Mouse (Mus musculus): ENCODE measurements around the gene Abtb2. TPM values are rescaled to one million over a fixed set of nuclear protein-coding genes. Genes with fewer than 3 reads are reported as not detected.

Gene Abtb2
- polyA plus RNA-seq, 1 experiment from 2014 or later = 10.5 TPM

- no peak overlapping the region for H3K4me2 ChIP-seq (replicated peaks)
- WGBS = 37% methylated on average over 2 of the region's 2 CpGs
- no peak overlapping the region for H3K9ac ChIP-seq
- H3K4me1 ChIP-seq (replicated peaks; ENCODE audit: control insufficient read depth, insufficient read depth, low read length) = peaks cover 36% of the 10 kb centered on the region
- no peak overlapping the region for H3K27ac ChIP-seq
- no peaks in the 10 kb centered on the region for H3K9me3 ChIP-seq (ENCODE audit: control insufficient read depth, low read length)
- DNase-seq (ENCODE audit: low spot score) = no peak
- no peak for ATAC-seq (ENCODE audit: low FRiP score)
- H3K4me3 ChIP-seq (replicated peaks; ENCODE audit: low read length) = no peak overlapping the region
- 0 out of 2 replicates have a peak, but pooled peaks cover 4% of the 10 kb centered on the region for H3K27me3 ChIP-seq (ENCODE audit: control insufficient read depth, insufficient read depth, low read length)
- H3K36me3 ChIP-seq (replicated peaks; ENCODE audit: control insufficient read depth, insufficient read depth) = no peaks in the 10 kb centered on the region
Measured at GRCm38 (mm10) chr2:103639701-103640100, 73.6 kb downstream of the Abtb2 start.

- Histone ChIP-seq H3K36me3 (replicated peaks; ENCODE audit: control insufficient read depth, insufficient read depth) (no peaks in the 10 kb centered on the region), H3K27me3 (ENCODE audit: control insufficient read depth, insufficient read depth, low read length) (0 out of 2 replicates have a peak, but pooled peaks cover 4% of the 10 kb centered on the region)
- no peak for ATAC-seq (ENCODE audit: low FRiP score)
Measured at GRCm38 (mm10) chr2:103640861-103641260, 74.8 kb downstream of the Abtb2 start.

DNA sequence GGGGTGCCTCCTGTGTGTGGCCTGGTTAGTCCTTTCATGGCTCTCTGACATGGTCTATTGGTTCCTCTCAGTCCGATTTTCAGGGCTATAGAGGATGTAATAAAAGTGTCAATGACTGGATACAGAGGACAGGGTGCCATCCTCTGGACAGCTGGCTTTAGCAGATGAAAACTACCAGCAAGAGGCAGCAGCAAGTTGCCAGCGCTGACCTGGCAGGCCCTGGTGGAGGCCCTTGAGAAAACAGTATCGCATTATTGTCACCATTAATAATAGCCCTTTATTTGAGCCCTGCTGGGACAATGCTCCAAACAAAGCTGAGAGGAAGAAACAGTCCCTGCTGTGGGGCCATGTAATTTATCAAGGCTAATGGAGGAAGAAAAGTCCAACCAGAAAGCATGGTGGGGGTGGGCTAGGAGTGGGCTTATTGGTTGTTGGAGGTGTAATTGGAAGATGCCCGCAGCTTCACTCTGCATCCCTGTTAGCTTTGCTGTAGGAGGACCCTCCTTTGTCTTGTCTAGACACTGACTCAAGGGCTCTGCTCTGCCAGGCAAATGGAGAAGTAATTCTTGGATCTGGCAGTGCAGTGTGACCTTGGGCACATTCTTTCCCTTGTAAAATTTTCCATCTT lies 77.6 kb downstream of the Abtb2 start:
- no peaks in the 10 kb centered on the region for H3K9me3 ChIP-seq (ENCODE audit: control insufficient read depth, low read length)
- 0 out of 2 replicates have a peak, but pooled peaks cover 4% of the 10 kb centered on the region for H3K27me3 ChIP-seq (ENCODE audit: control insufficient read depth, insufficient read depth, low read length)
- H3K4me1 ChIP-seq (replicated peaks; ENCODE audit: control insufficient read depth, insufficient read depth, low read length) = peaks cover 26% of the 10 kb centered on the region
- no peak overlapping the region for H3K9ac ChIP-seq
- peak overlapping the region; percentile 58; the same call in 1 of the 2 replicates for H3K27ac ChIP-seq
- WGBS = 6% methylated on average over 4 of the region's 4 CpGs
- H3K4me2 ChIP-seq (replicated peaks) = no peak overlapping the region
- ATAC-seq (ENCODE audit: low FRiP score) (peak; percentile 68), DNase-seq (ENCODE audit: low spot score) (no peak)
- no peaks in the 10 kb centered on the region for H3K36me3 ChIP-seq (replicated peaks; ENCODE audit: control insufficient read depth, insufficient read depth)
- no peak overlapping the region for H3K4me3 ChIP-seq (replicated peaks; ENCODE audit: low read length)

More at GRCm38 (mm10) chr2:103640861-103641260, 74.8 kb downstream of the Abtb2 start:
- Histone ChIP-seq H3K9ac (no peak overlapping the region), H3K27ac (no peak overlapping the region), H3K4me1 (replicated peaks; ENCODE audit: control insufficient read depth, insufficient read depth, low read length) (peaks cover 37% of the 10 kb centered on the region), H3K9me3 (ENCODE audit: control insufficient read depth, low read length) (no peaks in the 10 kb centered on the region), H3K4me3 (replicated peaks; ENCODE audit: low read length) (no peak overlapping the region), H3K4me2 (replicated peaks) (no peak overlapping the region)
- WGBS = 50% methylated on average over 2 of the region's 2 CpGs
- no peak for DNase-seq (ENCODE audit: low spot score)

DNA sequence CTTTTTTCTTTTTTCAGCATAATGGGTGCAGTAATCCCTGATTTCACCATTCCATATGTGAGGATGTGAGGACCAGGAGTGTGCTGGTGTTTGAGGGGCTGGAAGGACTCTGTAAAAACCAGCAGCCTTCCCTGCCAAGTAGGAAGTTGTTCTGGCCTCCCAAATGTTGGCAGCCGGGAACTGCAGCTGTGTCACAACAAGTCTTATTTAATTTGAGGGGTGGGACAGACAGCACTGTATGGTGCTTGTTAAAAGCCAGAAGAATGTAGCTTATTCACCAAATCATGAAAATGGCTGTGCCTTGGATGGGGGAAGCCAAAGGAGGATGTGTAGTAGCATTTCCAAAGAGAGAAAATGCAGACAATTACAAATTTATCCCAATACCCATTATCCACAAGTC lies 78.3 kb downstream of the Abtb2 start:
- no peak overlapping the region for H3K9ac ChIP-seq

DNA sequence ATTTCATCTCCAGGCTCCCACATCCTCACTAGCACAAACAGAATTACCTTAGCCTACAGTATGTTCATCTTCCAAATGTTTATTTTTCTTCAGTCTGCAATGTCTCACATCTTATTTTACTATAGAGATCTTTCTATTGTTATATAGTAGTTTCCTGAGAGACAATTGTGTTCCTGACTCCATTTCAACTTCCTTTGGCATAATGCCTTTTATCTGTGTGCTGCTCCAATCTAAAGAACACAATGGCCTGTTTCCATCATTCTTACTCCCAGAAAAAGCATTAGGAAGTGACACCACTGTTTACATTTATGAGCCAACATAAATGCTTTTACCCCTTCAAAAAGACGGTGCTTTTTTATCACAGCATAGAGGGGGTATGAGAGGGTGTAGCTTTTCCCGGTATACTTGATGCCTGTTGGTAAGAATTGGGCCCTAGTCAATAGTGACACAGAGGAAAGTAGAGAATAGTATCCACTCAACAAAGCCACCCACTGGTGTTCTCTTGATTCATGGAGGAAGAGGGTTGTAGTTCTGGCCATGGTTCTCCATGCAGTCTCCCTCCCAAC lies 84.3 kb downstream of the Abtb2 start:
- Histone ChIP-seq H3K4me2 (replicated peaks) (no peak overlapping the region), H3K36me3 (replicated peaks; ENCODE audit: control insufficient read depth, insufficient read depth) (no peaks in the 10 kb centered on the region), H3K27ac (no peak overlapping the region), H3K27me3 (ENCODE audit: control insufficient read depth, insufficient read depth, low read length) (no peaks in the 10 kb centered on the region), H3K9me3 (ENCODE audit: control insufficient read depth, low read length) (no peaks in the 10 kb centered on the region), H3K4me1 (replicated peaks; ENCODE audit: control insufficient read depth, insufficient read depth, low read length) (no peaks in the 10 kb centered on the region), H3K4me3 (replicated peaks; ENCODE audit: low read length) (no peak overlapping the region), H3K9ac (no peak overlapping the region)
- ATAC-seq (ENCODE audit: low FRiP score) (no peak), DNase-seq (ENCODE audit: low spot score) (no peak)
- 73% methylated on average over 2 of the region's 2 CpGs for WGBS

More for the DNA sequence above, 78.3 kb downstream of the Abtb2 start:
- DNase-seq (ENCODE audit: low spot score) (no peak), ATAC-seq (ENCODE audit: low FRiP score) (peak; percentile 18; the same call in 1 of the 2 replicates)
- no peaks in the 10 kb centered on the region for H3K9me3 ChIP-seq (ENCODE audit: control insufficient read depth, low read length)
- WGBS = 30% methylated on average over 1 of the region's 1 CpGs
- H3K4me1 ChIP-seq (replicated peaks; ENCODE audit: control insufficient read depth, insufficient read depth, low read length) = peaks cover 25% of the 10 kb centered on the region
- H3K27ac ChIP-seq = peak overlapping the region; percentile 58
- H3K27me3 ChIP-seq (ENCODE audit: control insufficient read depth, insufficient read depth, low read length) = 0 out of 2 replicates have a peak, but pooled peaks cover 4% of the 10 kb centered on the region
- no peaks in the 10 kb centered on the region for H3K36me3 ChIP-seq (replicated peaks; ENCODE audit: control insufficient read depth, insufficient read depth)
- H3K4me3 ChIP-seq (replicated peaks; ENCODE audit: low read length) = no peak overlapping the region
- no peak overlapping the region for H3K4me2 ChIP-seq (replicated peaks)

- H3K4me1 ChIP-seq (replicated peaks; ENCODE audit: control insufficient read depth, insufficient read depth, low read length) = no peaks in the 10 kb centered on the region
- no peak overlapping the region for H3K9ac ChIP-seq
- no peaks in the 10 kb centered on the region for H3K36me3 ChIP-seq (replicated peaks; ENCODE audit: control insufficient read depth, insufficient read depth)
- 85% methylated on average over 4 of the region's 4 CpGs for WGBS
- H3K9me3 ChIP-seq (ENCODE audit: control insufficient read depth, low read length) = no peaks in the 10 kb centered on the region
- no peaks in the 10 kb centered on the region for H3K27me3 ChIP-seq (ENCODE audit: control insufficient read depth, insufficient read depth, low read length)
- H3K4me2 ChIP-seq (replicated peaks) = no peak overlapping the region
- no peak for ATAC-seq (ENCODE audit: low FRiP score)
- no peak overlapping the region for H3K27ac ChIP-seq
- no peak overlapping the region for H3K4me3 ChIP-seq (replicated peaks; ENCODE audit: low read length)
- no peak for DNase-seq (ENCODE audit: low spot score)
Measured at GRCm38 (mm10) chr2:103652121-103652520, 86.0 kb downstream of the Abtb2 start.

GRCm38 (mm10) chr2:103655037-103655436 lies 88.9 kb downstream of the Abtb2 start:
- no peak for DNase-seq (ENCODE audit: low spot score)
- no peaks in the 10 kb centered on the region for H3K36me3 ChIP-seq (replicated peaks; ENCODE audit: control insufficient read depth, insufficient read depth)
- no peaks in the 10 kb centered on the region for H3K9me3 ChIP-seq (ENCODE audit: control insufficient read depth, low read length)
- H3K27ac ChIP-seq = no peak overlapping the region
- H3K4me1 ChIP-seq (replicated peaks; ENCODE audit: control insufficient read depth, insufficient read depth, low read length) = peaks cover 4% of the 10 kb centered on the region
- WGBS = 100% methylated on average over 1 of the region's 1 CpGs
- no peak overlapping the region for H3K4me2 ChIP-seq (replicated peaks)
- H3K27me3 ChIP-seq (ENCODE audit: control insufficient read depth, insufficient read depth, low read length) = no peaks in the 10 kb centered on the region
- no peak overlapping the region for H3K4me3 ChIP-seq (replicated peaks; ENCODE audit: low read length)
- ATAC-seq (ENCODE audit: low FRiP score) = no peak
- H3K9ac ChIP-seq = no peak overlapping the region

DNA sequence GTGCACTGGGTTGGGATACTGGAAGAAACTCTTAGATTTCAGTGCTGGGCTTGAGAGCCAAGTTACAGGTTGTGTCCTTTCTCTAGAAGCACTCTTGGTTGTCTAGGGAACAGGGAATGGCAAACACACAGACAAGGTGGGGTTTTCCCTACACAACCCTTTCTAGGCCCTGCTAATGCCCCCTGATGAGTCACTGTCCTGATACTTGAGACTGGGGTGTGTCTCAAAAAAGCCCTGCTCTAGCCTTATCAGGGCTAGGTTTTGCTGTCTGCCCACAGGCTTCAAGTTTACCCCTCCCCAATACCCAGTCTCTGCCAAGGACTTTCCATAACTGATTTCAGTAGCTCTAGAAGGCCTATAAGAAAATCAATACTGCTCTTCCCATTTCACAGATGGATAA lies 89.9 kb downstream of the Abtb2 start:
- Histone ChIP-seq H3K4me2 (replicated peaks) (no peak overlapping the region), H3K27me3 (ENCODE audit: control insufficient read depth, insufficient read depth, low read length) (no peaks in the 10 kb centered on the region), H3K4me3 (replicated peaks; ENCODE audit: low read length) (no peak overlapping the region), H3K36me3 (replicated peaks; ENCODE audit: control insufficient read depth, insufficient read depth) (no peaks in the 10 kb centered on the region), H3K4me1 (replicated peaks; ENCODE audit: control insufficient read depth, insufficient read depth, low read length) (peaks cover 10% of the 10 kb centered on the region), H3K9ac (no peak overlapping the region), H3K9me3 (ENCODE audit: control insufficient read depth, low read length) (no peaks in the 10 kb centered on the region), H3K27ac (no peak overlapping the region)
- no peak for ATAC-seq (ENCODE audit: low FRiP score)
- no peak for DNase-seq (ENCODE audit: low spot score)

GRCm38 (mm10) chr2:103659167-103659566 lies 93.1 kb downstream of the Abtb2 start:
- no peak overlapping the region for H3K4me2 ChIP-seq (replicated peaks)
- H3K27me3 ChIP-seq (ENCODE audit: control insufficient read depth, insufficient read depth, low read length) = no peaks in the 10 kb centered on the region
- H3K9me3 ChIP-seq (ENCODE audit: control insufficient read depth, low read length) = no peaks in the 10 kb centered on the region
- H3K27ac ChIP-seq = no peak overlapping the region
- no peak overlapping the region for H3K4me3 ChIP-seq (replicated peaks; ENCODE audit: low read length)
- H3K9ac ChIP-seq = no peak overlapping the region
- H3K36me3 ChIP-seq (replicated peaks; ENCODE audit: control insufficient read depth, insufficient read depth) = no peaks in the 10 kb centered on the region
- ATAC-seq (ENCODE audit: low FRiP score) = no peak
- WGBS = 78% methylated on average over 4 of the region's 4 CpGs
- DNase-seq (ENCODE audit: low spot score) = no peak
- peaks cover 11% of the 10 kb centered on the region for H3K4me1 ChIP-seq (replicated peaks; ENCODE audit: control insufficient read depth, insufficient read depth, low read length)
